Mouse (Mus musculus) left cerebral cortex, postnatal 36 days (tissue): ENCODE measurements around the gene Siah1a. TPM values are rescaled to one million over a fixed set of nuclear protein-coding genes. Genes with fewer than 3 reads are reported as not detected.
A peak's percentile ranks its signal among the peaks of the same experiment; 100 is the strongest.

Experiments
- DNase-seq, 2 experiments: peaks; one replicate each; pipeline ENCODE4 v3.0.0; 2021 to 2022; ENCODE audit warnings: low spot score in 2 of 2, mixed read lengths in 1 of 2
- intact Hi-C: fragments of 180-260 bp; cut with DNase I; formaldehyde crosslinking; loops from one replicate; pipeline ENCODE4 v1.15.1; 2025
- total RNA-seq, 2 experiments: library from RNA; stranded (reverse); gene quantifications; 2 replicates each; pipeline ENCODE4 v1.2.3; 2021

The Siah1a gene
- 10 to 100 TPM; 31.5 to 34.2 TPM for total RNA-seq

DNA sequence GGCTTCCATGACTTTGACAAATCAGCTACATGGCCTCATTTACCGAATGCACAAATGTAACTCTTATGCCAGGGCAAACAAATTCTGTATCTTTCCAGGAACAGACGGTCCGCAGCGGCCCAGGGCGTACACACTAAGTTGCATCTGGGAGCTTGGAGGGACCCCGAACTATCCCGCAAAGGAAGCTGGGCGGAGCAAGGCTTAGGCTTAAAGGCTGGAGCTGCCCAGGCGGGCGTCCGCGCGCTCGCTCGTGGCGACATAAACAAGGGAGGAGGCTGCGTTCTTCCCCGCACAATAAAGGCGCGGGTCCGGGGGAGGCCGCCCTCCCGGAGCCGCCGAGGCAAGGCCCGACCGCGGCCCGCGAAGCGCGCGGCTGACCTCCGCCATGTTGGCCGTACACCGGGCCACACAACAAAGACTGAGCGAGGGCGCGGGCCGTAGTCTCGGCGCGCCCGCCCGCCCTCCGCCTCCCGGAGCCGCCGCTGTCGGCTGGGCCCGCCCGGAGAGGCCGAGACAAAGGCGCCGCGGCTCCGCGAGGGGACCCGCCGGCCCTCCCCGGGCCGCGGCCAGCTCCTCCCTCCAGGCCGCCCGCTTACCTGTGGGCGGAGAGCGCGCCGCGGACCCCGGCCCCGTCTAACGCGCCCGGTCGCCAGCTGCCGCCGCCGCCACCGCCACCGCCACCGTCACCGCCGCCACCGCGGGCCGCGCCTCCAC is at the start of gene Siah1a, which contains the start of gene Gm10638:
Gene Siah1a (minus strand): TSS at position 714 of the 714 bp plus-strand sequence.
Gene Gm10638 (plus strand): TSS at position 479 of the 714 bp plus-strand sequence.
- intact Hi-C loops: loop anchor here (5.0 kb wide), 1 partner anchor 137 kb away; no protein-coding TSS in a partner anchor
- DNase-seq: peak; percentile 66 to 74

- intact Hi-C loops: no loop called here
- no peak for DNase-seq
These were observed 49.0 kb upstream of the Siah1a start for GRCm38 (mm10) chr8:86794716-86795115.

DNA sequence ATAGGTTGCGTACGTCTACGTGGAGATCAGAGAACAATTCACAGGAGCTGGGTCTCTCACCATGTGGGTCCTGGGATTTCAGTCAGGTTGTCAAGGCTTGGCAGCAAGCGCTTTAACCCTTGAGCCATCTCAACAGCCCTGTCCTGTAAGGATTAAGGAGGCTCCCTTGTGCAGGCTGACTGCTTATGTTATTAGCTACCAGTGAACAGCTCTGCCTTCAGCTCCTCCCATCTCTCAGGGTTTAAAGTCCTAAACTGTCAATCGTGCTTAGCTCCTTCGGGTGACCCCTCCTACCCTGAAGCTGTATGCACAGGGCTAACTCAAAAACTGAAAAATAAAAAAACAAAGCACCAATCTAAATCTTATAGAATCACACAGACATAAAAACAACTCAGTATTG is 45.8 kb upstream of the Siah1a start:
- no peak for DNase-seq
- intact Hi-C loops: no loop called here

- DNase-seq: no peak
- intact Hi-C loops: no loop called here
These were observed 43.8 kb upstream of the Siah1a start for GRCm38 (mm10) chr8:86789576-86789975.

DNA sequence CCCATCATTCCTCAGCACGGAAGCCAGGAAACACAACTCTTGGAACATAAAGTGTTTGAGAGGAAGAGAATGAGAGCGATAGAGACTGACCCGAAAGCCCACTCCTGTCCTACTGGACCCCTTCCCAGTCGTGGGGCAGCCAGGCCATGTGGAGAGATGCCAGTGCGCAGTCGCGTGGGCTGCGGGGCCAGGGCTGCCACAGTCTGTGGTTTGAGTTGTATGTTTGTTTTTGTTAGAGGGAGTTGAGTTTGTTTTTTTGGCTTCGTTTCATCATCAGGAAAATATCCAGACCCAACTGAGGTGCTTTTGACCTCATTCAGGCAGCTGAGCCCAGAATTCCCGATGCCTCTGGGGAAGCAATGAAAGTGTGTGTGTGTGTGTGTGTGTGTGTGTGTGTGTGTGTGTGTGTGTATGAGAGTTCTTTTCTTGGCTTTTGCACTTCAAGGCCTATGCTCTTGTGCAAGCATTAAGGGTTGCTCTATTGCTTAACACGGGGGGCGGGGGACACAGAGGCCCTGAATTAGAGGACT is 42.2 kb upstream of the Siah1a start:
- no peak for DNase-seq
- intact Hi-C loops: no loop called here

DNA sequence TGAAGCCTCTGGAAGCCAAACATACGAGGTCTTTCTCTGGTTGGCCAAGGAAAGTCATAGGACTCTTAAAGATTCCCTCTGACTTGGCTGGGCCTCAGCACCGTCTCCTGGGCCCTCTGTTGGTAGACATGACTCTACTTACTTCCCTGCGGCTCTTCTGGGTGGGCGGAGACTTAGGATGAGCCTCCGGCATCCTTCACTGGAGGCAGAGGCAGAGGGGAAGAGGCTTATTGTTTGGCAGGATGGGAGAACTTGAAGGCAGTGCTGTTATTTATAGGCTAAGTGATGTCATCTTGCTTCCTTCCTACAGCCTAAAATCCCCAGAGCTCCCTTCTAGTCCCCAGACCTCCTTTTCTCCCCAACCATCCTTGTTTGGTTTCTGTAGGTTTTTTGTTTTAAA is 40.8 kb upstream of the Siah1a start:
- intact Hi-C loops: no loop called here
- no peak for DNase-seq

GRCm38 (mm10) chr8:86781094-86781493 is 35.4 kb upstream of the Siah1a start:
- DNase-seq: no peak
- intact Hi-C loops: no loop called here

DNA sequence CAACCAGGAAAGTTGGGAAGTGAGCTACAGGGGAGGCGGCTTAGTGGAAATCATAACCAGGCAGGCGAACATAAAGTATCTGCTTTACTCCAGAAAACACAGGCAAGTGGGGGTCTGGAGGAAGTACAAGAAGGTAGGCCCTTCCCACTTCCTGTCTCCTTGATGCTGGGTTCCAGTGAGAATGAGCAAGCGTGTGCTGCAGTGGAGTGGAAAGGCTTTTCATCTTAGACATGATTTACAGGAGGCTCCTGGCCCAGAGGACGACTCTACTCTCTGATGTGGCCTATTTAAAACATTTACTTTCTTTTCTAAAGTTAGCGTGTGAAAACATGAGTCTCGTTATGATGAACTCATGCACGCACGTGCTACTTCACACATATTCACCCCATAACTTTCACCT is 33.5 kb upstream of the Siah1a start:
- no peak for DNase-seq
- intact Hi-C loops: no loop called here

- intact Hi-C loops: no loop called here
- DNase-seq: no peak
These were observed 24.4 kb upstream of the Siah1a start for GRCm38 (mm10) chr8:86769945-86770715.

GRCm38 (mm10) chr8:86768499-86768898 is 22.8 kb upstream of the Siah1a start:
- DNase-seq: peak; percentile 40
- intact Hi-C loops: no loop called here

DNA sequence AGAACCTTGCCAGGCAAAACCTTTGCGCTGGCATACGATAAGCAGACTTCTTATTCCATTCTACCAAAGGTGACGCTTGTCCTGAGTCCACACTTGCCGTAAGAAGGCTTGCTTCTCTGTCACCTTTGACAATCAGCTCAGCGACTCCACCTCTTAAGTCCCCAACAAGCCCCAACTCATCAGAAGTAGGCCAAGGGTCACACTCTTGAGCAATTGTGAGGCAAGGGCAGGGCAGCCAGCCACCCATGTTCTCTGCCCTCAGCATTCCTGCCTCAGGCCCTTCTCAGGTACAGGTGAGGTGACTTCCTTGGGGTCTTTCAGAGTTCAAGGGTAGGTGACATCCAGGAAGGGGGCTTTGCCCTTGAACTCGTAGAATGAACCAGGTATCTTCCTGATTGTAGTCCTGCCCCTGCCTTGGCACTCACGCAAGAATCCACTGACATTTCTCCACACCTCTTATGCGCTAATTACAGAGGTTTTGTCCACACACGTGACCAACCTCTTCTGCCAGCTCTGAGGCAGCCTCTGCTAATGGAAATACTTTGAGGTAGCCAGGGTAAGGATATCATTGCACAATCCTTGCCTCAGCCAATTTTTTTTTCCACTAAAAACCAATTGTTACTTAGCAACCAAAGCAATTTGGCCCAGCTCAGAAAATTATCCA is 20.9 kb upstream of the Siah1a start:
- intact Hi-C loops: no loop called here
- DNase-seq: no peak

GRCm38 (mm10) chr8:86765669-86766068 is 19.9 kb upstream of the Siah1a start:
- no peak for DNase-seq
- intact Hi-C loops: no loop called here

DNA sequence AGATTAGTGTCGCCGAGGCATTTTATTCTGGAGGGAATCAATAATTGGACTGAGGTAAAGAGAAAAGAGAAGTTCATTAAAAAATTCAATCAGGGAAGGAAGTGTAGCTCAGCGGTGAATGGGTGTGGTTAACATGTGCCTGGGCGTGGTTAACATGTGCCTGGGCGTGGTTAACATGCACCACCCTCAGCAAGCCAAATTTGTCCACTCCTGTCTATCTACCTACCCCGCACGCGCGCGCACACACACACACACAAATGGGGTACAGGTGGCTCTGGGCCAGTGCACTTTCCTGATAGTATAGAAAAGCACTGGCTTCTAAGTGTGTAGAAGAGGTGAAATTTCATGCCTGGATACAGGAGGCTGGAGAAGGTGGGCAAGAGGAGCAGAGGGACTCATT is 19.4 kb upstream of the Siah1a start:
- DNase-seq: no peak
- intact Hi-C loops: no loop called here

GRCm38 (mm10) chr8:86762806-86763205 is 17.1 kb upstream of the Siah1a start:
- intact Hi-C loops: no loop called here
- DNase-seq: no peak

- DNase-seq: no peak
- intact Hi-C loops: no loop called here
These were observed 15.0 kb upstream of the Siah1a start for GRCm38 (mm10) chr8:86760746-86761145.

DNA sequence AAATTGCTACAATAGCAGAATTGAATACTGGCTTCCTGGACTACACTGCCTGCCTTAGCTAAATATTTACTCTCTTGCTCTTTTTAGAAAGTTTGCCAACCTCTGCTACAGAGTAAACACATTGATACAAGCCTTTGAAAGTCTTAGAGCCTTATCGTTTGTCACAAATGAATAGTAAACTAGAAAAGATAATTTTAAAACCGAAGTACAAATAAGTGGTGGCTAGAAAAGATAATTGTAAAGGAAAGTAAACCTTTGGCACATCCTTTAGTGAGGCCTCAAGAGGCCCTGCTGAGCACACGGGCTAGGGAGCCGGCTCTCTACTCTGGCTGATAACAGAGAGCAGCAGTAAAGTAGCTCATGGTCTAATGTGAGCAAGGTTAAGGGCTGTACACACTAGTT is 13.4 kb upstream of the Siah1a start:
- intact Hi-C loops: no loop called here
- no peak for DNase-seq

DNA sequence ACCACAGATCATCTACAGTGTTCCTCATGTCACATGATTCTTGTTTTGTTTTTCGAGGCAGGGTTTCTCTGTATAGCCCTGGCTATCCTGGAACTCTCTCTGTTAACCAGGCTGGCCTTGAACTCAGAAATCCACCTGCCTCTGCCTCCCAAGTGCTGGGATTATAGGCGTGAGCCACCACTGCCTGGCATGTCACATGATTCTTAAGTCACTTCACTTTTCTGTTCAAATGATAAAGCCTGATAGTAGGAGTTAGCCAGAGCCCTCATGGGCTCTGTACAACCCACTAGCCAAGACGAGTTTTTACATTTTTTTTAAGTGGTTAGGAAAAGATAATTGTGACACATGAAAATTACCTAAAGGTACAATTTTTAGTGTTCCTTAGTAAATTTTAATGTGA is 12.9 kb upstream of the Siah1a start:
- intact Hi-C loops: no loop called here
- no peak for DNase-seq

- intact Hi-C loops: no loop called here
- DNase-seq: peak; percentile 45 to 52
These were observed 11.4 kb upstream of the Siah1a start for GRCm38 (mm10) chr8:86756948-86757733.

DNA sequence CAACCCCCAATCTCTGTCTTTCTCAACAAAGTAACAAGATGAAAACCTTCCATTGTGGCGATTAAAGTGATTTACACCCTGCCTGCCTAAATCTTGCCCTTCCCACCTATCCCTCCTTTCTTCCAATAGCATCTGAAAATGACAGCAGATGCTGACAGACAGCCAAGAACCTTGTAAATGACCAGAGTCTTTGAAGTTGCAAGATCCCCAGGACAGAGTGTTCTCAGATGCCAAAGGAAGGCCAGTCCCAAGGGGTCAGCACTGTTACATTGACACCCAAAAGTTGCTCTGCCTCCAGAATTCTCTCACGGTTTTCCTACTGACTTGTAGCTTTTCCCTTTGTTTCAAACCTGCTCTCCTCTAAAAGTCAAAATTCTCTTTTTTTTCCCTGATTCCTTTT is 4.1 kb upstream of the Siah1a start:
- intact Hi-C loops: loop anchor here (5.0 kb wide), 1 partner anchor 132 kb away; no protein-coding TSS in a partner anchor
- no peak for DNase-seq
